Mouse (Mus musculus) G1E (cell line): ENCODE results near the gene Eif2b2.

Experiments used
- CTCF ChIP-seq: IDR thresholded peaks from 2 replicates; pipeline ENCODE4 v1.5.1; 2012; ENCODE audit warnings: low read depth, low read length, inconsistent platforms, mixed read lengths
- GATA1 ChIP-seq: IDR thresholded peaks from 2 replicates; pipeline ENCODE4 v1.6.1; 2012; ENCODE audit warnings: borderline replicate concordance, low read length, inconsistent platforms, mixed read lengths
- POLR2AphosphoS5 ChIP-seq: IDR thresholded peaks from 2 replicates; pipeline ENCODE4 v1.6.1; 2012; ENCODE audit warnings: low read depth, low read length, inconsistent platforms; ENCODE audit not compliant: insufficient replicate concordance
- TAL1 ChIP-seq: conservative IDR thresholded peaks from 2 replicates; pipeline ENCODE4 v1.6.1; 2012; ENCODE audit warnings: low read depth, low read length, inconsistent platforms, mixed read lengths

DNA sequence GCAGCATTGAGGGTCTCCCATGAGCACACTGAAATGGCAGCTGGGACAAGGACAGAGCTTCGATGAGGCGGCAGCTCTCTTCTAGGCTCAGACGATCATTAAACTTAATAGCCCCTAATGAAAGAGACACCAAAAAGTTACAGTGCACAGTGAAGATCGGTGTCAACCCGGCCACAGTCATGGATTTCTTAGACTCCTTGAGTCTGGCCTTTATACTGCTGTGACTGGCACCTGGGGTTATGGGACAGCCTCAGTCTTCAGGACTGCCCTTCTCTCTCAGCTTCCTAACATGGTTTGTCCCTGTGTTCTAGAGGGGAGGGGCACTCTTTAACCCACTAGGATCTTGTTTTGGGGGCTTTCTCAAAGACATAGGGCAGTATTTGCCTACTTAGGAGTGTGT lies 18.3 kb downstream of the Eif2b2 start:
- TF ChIP-seq CTCF, result no peak
- TF ChIP-seq TAL1, result no peak
- no peak for TF ChIP-seq GATA1
- TF ChIP-seq POLR2AphosphoS5, result no peak
